Mouse (Mus musculus) induced T-regulatory cell, adult 2 months (primary cell): ENCODE data around the gene Casp8ap2.

Source experiments
- DNase-seq: peaks from one replicate; pipeline ENCODE4 v3.0.0-alpha.2; 2012; ENCODE audit warnings: low read depth

Gene Casp8ap2

DNA sequence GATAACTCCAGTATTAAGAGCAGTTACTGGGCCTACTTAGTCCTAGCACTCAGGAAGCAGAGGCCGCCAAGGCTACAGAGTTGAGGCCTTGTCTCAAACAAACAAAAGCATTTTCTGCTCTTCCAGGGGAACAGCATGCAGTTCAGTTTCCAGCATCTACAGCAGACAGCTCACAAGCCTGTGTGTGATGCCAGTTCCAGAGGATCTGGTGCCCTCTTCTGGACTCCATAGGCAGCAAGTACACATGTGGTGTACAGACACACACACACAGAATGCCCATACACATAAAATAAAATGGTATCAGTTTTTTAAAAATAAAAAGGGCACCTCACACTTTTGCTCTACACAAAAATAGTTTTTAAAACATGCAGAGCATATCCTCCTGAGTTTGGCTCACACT, 53.0 kb downstream of the Casp8ap2 start:
- peak; percentile 29 for DNase-seq

DNA sequence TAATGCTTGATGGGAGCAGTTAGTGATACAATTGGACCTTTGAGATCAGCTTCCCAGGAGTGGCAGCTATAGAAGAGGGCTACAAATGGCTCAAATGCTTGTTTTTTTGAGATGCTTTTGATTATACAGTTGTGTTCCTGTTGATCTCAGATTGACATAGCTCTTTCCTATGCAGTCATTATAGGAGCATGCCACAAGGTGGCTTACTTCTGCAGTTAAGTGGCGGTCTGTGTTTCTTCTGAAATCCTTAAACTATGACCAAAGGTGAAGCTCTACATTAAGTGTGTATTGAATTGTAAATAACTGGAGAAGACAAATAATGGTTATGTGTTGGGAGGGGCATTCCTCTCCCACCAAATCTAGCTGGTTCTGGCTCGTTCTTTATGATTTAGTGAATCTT, 54.6 kb downstream of the Casp8ap2 start:
- DNase-seq: no peak

DNA sequence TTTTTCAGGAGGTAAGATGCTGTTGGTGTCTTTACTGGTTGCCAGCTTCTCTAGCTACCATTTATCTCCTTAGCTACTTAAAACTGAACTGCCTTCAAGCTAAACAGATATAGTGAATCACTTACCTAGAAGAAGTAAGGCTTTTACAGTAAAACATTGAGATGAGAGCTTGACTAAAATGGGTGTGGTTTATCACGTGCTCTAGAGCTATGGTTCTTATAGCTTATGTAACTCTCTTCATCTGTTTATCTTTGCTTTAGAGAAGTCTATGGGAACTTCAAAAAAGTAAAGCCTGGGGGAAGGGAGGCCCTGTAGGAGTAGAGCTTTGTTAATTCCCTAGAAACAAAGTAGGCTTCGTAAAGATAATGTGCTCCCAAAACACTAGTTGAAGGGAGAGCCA, 58.8 kb downstream of the Casp8ap2 start:
- DNase-seq: no peak

DNA sequence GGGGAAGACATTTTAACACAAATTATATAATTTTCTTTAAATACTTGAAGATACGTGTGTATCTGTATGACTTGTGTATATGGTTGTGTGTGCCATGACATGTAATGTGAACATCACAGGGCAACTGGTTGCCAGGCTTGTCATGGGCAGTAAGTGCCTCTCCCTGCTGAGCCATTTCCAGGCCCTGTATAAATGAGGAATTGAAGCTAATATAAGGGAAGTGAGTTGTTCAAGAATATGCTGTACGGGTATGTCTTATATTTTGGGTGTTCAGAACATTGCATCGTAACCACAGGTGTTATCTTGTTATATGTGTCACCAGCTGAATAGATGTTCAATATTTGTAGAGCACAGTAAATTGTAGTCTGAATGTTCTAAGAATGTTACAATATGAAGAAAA, 62.2 kb downstream of the Casp8ap2 start:
- DNase-seq: no peak

DNA sequence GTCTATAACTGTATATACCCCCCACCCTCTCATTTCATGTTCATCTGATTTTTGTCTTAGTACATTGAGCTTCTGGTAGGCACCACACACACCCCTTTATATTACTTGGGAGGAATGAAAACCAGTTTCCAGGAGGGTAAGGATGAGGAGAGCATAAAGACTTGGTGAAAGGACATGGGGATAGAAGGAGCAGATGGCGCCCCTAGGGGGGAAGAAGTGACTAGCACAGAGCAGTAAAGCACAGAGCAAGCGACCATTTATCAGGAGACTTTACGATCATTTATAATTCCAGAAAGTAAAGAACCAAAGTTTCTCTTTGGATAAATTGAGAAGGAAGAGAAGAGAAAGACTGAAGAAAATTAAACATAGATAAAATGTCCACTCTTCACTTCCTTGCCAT, 65.6 kb downstream of the Casp8ap2 start:
- peak; percentile 16 for DNase-seq

DNA sequence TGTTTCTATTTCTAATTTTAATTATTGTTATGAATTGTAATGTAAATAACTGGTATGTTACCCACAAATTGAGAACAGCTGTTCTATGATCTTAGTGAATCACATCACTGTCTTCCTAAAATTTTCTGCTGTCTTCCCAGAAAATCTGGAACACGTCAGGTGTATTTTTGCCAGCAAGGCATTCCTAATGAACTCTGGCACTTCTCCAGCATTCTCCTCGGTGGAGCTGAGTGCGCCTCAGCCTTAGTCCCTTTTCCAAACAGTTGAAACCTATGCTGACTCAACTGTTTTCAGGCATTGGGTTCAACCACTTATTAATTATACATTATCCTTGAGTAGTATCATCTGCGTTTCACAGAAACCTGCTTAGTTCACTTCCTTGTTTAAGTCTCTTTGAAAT, 67.2 kb downstream of the Casp8ap2 start:
- no peak for DNase-seq

DNA sequence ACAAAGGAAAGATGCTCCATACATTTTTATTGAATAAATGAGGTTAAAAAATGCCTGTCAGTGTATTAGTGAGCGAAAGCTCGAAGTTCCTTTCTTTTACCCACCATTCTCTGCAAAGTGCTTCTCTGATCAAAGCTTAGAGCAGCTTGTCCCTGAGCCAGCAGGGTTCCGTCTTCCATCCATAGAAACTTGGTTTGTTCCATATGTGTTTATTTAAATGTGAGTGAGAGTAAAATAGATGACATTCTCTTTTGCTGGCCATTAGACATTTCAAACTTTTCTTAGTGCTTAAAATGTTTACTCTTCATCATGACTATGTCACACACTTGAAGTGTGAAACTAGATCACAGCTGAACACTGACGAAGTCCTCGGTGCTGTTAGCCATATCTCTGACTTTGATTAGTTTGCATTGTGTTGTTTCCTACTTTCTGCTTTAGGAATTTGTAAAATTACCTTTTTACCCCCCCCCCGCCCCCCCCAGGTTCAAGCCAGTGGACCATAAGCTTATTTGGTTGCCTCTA, 67.9 kb downstream of the Casp8ap2 start:
- no peak for DNase-seq
